Mouse (Mus musculus) C2C12 (cell line): ENCODE measurements around the gene Cdca4.

Experiments used
- CTCF ChIP-seq: IDR thresholded peaks from one replicate; pipeline ENCODE4 v1.5.1; 2011; ENCODE audit not compliant: control insufficient read depth, insufficient read depth, insufficient read length
- MAX ChIP-seq: IDR thresholded peaks from one replicate; pipeline ENCODE4 v1.6.1; 2011; ENCODE audit warnings: mild to moderate bottlenecking, control low read depth
- MYOD1 ChIP-seq: IDR thresholded peaks from one replicate; pipeline ENCODE4 v1.6.1; 2011; ENCODE audit warnings: low read depth; ENCODE audit not compliant: control insufficient read depth, insufficient read length
- MYOG ChIP-seq: IDR thresholded peaks from one replicate; pipeline ENCODE4 v1.6.1; 2011; ENCODE audit not compliant: control insufficient read depth, insufficient read length; ENCODE audit errors: extremely low read depth
- USF1 ChIP-seq: IDR thresholded peaks from one replicate; pipeline ENCODE4 v1.6.1; 2011; ENCODE audit warnings: low read depth, mild to moderate bottlenecking, control low read depth, moderate library complexity

GRCm38 (mm10) chr12:112823221-112823620 lies 6.0 kb downstream of the Cdca4 start:
- TF ChIP-seq CTCF (no peak), MYOG (no peak), MAX (no peak), MYOD1 (no peak), USF1 (no peak)
